Mouse (Mus musculus) cerebellum, adult 2 months (tissue): ENCODE measurements around the gene Abcb4. TPM values are rescaled to one million over a fixed set of nuclear protein-coding genes. Genes with fewer than 3 reads are reported as not detected.

Experiments used
- DNase-seq, 2 experiments: peaks; one replicate each; pipeline ENCODE4 v3.0.0; 2021
- H3K27ac ChIP-seq: fragments of 200-500 bp; 2 replicates; pipeline ENCODE4 v1.5.1; 2012; ENCODE audit warnings: low read length, control low read depth, inconsistent platforms; ENCODE audit not compliant: insufficient read depth
- H3K27me3 ChIP-seq: fragments of 200-500 bp; 2 replicates; pipeline ENCODE4 v1.6.1; 2012; ENCODE audit warnings: inconsistent platforms, mild to moderate bottlenecking, low read length, moderate library complexity; ENCODE audit not compliant: control insufficient read depth, insufficient read depth
- H3K4me1 ChIP-seq: fragments of 200-500 bp; 2 replicates; pipeline ENCODE4 v1.6.1; 2011; ENCODE audit warnings: low read length; ENCODE audit not compliant: control insufficient read depth, insufficient read depth
- H3K4me3 ChIP-seq: fragments of 200-500 bp; replicated peaks from 2 replicates; pipeline ENCODE3; 2011; ENCODE audit warnings: mild to moderate bottlenecking, low read depth, low read length, control low read depth; ENCODE audit not compliant: insufficient read depth
- CTCF ChIP-seq: fragments of 200-500 bp; IDR thresholded peaks from 2 replicates; pipeline ENCODE4 v1.5.1; 2011; ENCODE audit warnings: low read depth, mild to moderate bottlenecking, control low read depth, low read length, moderate library complexity, borderline replicate concordance; ENCODE audit not compliant: insufficient read depth
- POLR2A ChIP-seq: fragments of 200-500 bp; IDR thresholded peaks from 2 replicates; pipeline ENCODE4 v1.6.1; 2011; ENCODE audit warnings: low read length, control low read depth, borderline replicate concordance; ENCODE audit not compliant: insufficient read depth
- WGBS: fragments of 180-500 bp; shearing (Covaris S2); methylation state at CpG from one replicate; pipeline ENCODE4 v1.1.7; 2018; 5-methylcytosine and 5-hydroxymethylcytosine counted together
- polyA plus RNA-seq: library from polyadenylated mRNA; depleted of rRNA; stranded (reverse); fragments of >200 nt; gene quantifications from 2 replicates; pipeline ENCODE4 v1.2.3, GENCODE M21; 2012

Gene Abcb4
- polyA plus RNA-seq, 1 experiment, result 1.6 TPM

DNA sequence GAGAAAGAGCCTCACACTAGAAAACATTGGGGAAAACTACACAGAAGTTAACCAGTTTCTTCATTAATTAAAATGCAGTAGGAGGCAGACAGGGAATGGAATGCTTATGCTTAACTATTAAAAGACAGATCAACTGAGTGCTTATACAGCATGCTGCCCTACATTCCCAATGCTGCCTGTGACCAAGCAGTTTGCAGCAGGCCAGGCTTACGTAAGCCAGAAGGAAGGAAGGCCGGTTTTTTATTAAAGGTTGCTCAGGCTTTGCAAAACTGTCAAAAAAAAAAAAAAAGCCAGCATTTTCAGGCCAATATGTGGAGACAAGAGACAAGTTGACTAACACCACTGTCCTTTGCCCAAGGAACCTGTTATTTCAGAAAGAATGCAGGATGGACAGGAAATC lies 77.2 kb downstream of the Abcb4 start:
- TF ChIP-seq CTCF (no peak), POLR2A (no peak)
- no peak overlapping the region for H3K4me3 ChIP-seq
- 88% methylated on average over 2 of the region's 2 CpGs for WGBS
- no peak for DNase-seq
- H3K27me3 ChIP-seq, result no peaks in the 10 kb centered on the region
- H3K27ac ChIP-seq, result no peak overlapping the region
- no peaks in the 10 kb centered on the region for H3K4me1 ChIP-seq

DNA sequence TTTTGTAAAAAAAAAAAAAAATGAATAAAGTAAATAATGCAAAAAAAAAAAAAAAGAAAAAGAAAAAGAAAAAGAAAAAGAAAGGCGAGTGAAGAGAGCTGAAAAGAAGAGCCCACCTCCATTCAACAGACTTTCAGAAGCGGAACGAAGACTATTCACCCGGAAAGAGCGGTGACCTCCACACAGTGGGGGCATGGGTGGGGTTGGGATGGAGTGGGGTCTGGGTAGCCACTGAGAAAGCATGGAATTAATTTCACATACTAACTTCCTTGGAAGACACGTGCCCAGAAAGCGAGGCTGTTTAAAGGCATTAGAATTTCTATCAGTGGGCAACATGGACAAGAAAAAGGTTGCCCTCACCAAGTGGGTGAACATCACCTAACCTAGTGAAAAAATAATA lies 78.8 kb downstream of the Abcb4 start:
- Histone ChIP-seq H3K27me3 (no peaks in the 10 kb centered on the region), H3K27ac (no peak overlapping the region), H3K4me1 (no peaks in the 10 kb centered on the region), H3K4me3 (no peak overlapping the region)
- no peak for DNase-seq
- WGBS, result 62% methylated on average over 7 of the region's 7 CpGs
- TF ChIP-seq POLR2A, result no peak
- no peak for TF ChIP-seq CTCF

DNA sequence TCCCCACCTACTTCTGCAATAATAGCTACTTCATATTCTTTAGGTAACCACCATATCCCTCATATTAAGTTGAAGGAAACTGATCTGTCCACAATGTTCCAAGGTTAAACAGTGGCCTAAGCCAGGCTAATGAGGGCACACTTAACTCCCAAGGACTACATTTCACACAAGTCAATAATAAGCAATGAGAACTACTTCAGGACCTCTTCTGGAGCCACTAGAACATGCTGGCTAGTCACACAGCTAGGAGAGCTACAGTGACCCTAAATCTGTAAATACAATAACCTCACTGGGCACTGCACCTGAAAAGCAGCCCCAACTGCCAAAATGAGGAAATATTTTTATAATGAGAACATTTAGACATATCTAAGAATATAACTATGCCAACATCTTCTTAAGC lies 81.2 kb downstream of the Abcb4 start:
- no peak for DNase-seq
- no peak for TF ChIP-seq CTCF
- TF ChIP-seq POLR2A, result no peak
- Histone ChIP-seq H3K27ac (no peak overlapping the region), H3K4me1 (no peaks in the 10 kb centered on the region), H3K27me3 (no peaks in the 10 kb centered on the region), H3K4me3 (no peak overlapping the region)

DNA sequence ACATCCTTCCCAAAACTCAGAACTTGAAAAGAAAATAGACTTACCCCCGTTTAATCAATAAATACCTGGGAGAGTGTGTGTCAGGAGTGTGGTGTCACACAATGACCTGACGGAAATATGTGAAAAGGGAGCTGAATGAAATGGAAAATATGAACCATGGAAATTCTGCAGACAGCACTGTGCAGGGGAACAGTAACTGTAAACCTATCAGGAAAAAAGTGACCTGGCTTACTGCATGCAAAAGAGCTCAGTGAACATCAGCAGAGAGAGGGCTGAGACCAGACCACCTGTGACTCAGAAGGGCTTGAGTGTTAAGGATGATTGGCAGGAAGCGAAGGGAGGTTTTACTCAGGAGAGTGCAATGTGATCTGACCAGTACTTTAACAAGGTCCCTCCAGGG lies 92.0 kb downstream of the Abcb4 start:
- TF ChIP-seq POLR2A (no peak), CTCF (no peak)
- no peak for DNase-seq
- WGBS, result 92% methylated on average over 3 of the region's 3 CpGs

DNA sequence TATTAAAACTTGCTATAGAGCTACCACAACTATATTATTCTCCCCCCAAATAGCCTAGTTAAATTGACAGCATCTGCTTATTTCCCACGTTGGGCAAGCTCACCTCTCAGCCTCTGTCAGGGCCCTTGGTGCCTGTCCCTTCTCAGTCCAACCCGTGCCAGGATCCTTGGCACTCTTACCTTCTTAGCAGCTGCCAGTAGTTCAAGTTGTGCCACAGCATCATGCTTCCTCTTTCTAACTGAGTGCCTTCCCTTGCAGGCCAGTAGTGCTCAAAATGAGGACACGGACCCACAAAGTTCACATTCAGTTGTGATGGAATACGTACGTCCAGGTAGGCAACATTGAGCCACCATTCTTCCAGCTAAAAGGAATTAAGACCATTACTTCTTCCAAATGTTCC lies 94.4 kb downstream of the Abcb4 start:
- TF ChIP-seq CTCF, result no peak
- no peak for TF ChIP-seq POLR2A
- 63% methylated on average over 5 of the region's 5 CpGs for whole genome bisulfite sequencing

More for the DNA sequence above, 92.0 kb downstream of the Abcb4 start:
- no peaks in the 10 kb centered on the region for H3K27me3 ChIP-seq
- no peaks in the 10 kb centered on the region for H3K4me1 ChIP-seq
- no peak overlapping the region for H3K27ac ChIP-seq
- no peak overlapping the region for H3K4me3 ChIP-seq

DNA sequence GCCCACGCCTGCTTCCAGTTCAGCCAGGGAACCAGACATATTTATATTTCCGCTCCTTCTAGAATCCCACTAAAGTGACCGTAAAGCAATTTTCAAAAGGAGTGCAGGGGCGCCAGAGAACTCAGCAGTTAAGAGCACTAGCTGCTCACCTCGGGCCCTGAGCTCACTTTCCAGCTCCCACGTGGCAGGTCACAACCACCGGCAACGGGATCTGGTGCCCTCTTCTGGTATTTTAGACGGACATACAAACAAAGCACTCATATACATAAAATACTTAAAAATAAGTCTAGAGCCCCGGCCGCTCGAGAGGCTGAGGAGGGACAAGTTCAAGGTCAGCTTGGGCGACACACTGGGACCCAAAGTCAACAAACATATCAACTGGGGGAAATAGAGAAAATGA lies 97.0 kb downstream of the Abcb4 start:
- WGBS, result 92% methylated on average over 13 of the region's 13 CpGs
- no peak for TF ChIP-seq CTCF
- TF ChIP-seq POLR2A, result no peak
- Histone ChIP-seq H3K27ac (no peak overlapping the region), H3K4me1 (peaks cover 2% of the 10 kb centered on the region; the same call in 1 of the 2 replicates), H3K27me3 (no peaks in the 10 kb centered on the region), H3K4me3 (no peak overlapping the region)
- DNase-seq, result no peak

More for the DNA sequence above, 94.4 kb downstream of the Abcb4 start:
- H3K4me3 ChIP-seq, result no peak overlapping the region
- no peaks in the 10 kb centered on the region for H3K4me1 ChIP-seq
- no peak for DNase-seq
- no peak overlapping the region for H3K27ac ChIP-seq
- no peaks in the 10 kb centered on the region for H3K27me3 ChIP-seq

DNA sequence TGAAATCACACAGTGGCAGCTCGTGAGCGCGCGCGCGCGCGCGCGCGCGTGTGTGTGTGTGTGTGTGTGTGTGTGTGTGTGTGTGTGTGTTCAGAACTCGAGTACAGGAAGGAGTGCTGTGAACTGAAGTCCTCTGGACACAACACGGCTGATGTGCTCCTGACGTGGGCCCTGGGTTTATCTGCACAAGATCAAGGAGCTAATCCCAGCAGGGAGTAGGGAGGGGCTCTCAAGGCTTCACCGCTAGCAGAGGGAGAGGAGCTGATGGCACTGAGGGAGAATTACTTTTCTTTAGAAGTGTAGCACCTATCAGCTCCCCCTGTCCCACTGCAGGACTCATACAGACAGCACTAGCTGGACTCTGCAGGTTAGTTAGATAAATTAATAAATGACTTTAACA lies 98.1 kb downstream of the Abcb4 start:
- 93% methylated on average over 16 of the region's 16 CpGs for WGBS

DNA sequence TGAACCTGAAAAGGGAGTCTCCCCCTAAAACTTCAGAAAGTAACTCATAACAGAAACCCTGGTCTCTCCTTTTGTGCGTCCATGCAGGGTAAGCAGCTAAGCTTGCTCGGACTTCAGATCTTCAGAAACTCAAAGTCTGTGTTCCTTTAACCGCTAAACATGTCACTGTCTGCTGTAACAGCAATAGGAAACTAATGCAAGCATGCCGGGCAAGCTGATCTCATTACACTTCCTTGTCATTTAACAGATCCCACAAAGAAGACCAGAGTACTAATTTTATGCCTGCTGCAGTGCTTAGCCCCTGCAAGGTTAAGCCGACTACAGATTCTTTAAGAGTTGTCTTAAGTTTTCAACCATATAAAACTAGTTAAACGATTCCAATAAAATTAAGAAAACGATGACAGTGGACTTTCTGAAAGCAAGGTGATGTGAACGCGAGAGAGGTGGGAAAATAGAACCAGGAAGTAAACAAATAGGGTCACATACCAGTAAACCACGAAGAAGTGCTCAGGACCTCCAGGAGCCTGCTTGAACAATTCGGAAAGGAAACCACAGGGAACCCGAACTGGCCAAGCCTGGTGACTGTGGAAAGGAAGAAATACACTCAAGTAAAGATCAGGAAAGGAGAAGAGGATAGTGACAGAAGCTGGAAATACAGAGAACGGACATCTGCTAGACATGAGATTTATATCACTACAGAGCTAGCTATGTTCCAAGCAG lies 102.6 kb downstream of the Abcb4 start:
- Histone ChIP-seq H3K4me1 (peaks cover 2% of the 10 kb centered on the region; the same call in 1 of the 2 replicates), H3K27me3 (no peaks in the 10 kb centered on the region), H3K4me3 (peak overlapping the region; percentile 80), H3K27ac (no peak overlapping the region)
- 10% methylated on average over 13 of the region's 13 CpGs for WGBS
- DNase-seq, result no peak
- TF ChIP-seq POLR2A, result no peak
- TF ChIP-seq CTCF, result no peak

More for the DNA sequence above, 98.1 kb downstream of the Abcb4 start:
- Histone ChIP-seq H3K27me3 (no peaks in the 10 kb centered on the region), H3K4me3 (no peak overlapping the region), H3K4me1 (peaks cover 2% of the 10 kb centered on the region; the same call in 1 of the 2 replicates), H3K27ac (no peak overlapping the region)
- TF ChIP-seq CTCF (no peak), POLR2A (no peak)
- DNase-seq, result no peak
